Mouse (Mus musculus) ovary, postnatal 14 days (tissue): Measurements from ENCODE around the gene Hoxd12.

Source experiments
- DNase-seq: peaks from one replicate; pipeline ENCODE4 v3.0.0; 2022; ENCODE audit warnings: low spot score

The Hoxd12 gene

DNA sequence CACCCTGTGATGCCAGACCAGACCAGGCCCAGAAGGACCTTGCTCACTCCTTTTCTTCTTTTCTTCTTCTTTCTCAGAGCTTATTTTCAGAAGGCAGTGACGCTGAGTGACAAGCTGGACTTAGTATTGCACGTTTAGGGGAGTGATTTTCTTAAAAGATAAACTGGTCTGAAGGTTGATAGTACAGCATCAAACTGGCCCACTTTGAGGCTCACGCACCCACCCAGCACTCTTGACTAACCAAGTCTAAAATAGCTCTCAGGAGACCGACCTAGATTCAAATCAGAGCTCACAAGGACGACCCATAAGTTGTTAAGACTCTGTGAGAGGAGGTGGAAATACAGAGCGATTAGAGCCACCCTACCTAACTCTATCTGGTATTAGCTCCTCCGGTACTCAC lies 8.4 kb upstream of the Hoxd12 start:
- DNase-seq: no peak

DNA sequence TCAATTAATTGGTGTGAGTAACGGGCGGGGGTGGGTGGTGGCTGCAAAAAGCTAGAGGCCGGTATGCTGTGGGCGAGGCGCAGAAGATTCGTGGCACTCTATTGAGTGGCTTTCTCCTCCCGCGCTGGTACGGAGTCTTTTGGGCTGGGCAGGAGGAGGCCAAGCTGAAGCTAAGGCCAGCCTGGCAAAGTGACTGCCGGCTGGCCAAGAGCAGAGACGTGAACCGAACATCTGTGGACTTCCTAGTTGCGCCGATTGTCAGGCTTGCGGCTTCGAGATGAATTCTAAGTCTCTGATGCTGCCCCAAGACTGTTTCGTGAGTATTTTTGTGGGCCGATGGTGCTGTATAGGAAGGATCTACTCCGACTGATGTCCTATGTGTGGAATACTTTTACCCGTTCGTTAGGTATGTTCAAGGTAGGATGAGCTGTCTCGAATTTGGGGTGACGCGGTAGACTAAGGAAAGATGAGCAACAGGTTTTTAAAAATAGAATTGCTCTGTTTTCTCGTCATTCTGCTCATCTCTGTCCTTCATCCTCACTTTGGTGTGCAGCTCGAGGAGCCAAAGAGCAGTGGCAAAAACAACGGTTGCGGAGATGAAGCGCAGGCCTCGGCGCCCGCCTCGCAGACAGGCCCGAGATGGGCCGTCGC lies 7.5 kb upstream of the Hoxd12 start:
- DNase-seq: no peak

DNA sequence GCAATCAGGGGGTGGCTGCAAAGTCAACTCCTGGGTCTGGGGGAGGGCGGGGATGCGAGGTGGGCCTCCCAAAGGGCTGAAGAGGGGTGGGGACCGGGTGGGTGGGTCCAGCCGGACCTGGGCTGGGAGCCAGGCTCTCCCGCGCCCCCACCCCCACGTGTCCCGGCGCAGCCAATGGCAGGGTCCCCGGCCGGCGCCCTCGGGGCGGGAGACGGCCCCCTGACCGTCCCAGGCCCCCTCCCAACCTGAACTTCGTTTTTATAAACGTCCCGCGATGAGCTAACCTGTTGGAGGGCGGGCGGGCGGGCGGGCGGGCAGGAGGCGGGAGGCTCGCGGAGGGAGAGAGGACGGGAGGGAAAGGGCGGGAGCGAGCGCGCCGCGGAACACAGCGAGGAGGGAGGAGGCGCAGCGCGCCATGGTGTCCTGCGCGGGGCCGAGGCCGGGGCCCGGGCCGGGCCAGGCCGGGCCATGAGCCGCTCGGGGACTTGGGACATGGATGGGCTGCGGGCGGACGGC lies 6.9 kb upstream of the Hoxd12 start, which contains the start of gene Hoxd13:
Gene Hoxd13, plus strand, starts transcription at position 469 of the 516 bp plus-strand sequence.
- DNase-seq: no peak

DNA sequence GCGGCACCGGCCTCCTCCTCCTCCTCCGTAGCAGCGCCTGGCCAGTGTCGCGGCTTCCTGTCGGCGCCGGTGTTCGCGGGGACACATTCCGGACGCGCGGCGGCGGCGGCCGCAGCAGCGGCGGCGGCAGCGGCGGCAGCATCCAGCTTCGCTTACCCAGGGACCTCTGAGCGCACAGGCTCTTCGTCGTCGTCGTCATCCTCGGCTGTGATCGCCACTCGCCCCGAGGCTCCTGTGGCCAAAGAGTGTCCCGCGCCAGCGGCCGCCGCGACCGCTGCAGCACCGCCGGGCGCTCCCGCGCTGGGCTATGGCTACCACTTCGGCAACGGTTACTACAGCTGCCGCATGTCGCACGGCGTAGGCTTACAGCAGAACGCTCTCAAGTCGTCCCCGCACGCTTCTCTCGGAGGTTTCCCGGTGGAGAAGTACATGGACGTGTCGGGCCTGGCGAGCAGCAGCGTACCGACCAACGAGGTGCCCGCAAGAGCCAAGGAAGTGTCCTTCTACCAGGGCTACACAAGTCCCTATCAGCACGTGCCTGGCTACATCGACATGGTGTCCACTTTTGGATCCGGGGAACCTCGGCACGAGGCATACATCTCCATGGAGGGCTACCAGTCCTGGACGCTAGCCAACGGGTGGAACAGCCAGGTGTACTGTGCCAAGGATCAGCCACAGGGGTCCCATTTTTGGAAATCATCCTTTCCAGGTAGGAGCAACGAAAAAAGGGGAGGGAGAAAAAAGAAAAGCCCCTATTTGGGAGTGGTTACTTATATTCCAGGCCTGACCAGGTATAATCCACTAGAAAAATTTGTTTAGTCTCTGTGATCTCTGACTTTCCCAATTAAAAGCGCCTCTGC lies 6.2 kb upstream of the Hoxd12 start:
- no peak for DNase-seq

DNA sequence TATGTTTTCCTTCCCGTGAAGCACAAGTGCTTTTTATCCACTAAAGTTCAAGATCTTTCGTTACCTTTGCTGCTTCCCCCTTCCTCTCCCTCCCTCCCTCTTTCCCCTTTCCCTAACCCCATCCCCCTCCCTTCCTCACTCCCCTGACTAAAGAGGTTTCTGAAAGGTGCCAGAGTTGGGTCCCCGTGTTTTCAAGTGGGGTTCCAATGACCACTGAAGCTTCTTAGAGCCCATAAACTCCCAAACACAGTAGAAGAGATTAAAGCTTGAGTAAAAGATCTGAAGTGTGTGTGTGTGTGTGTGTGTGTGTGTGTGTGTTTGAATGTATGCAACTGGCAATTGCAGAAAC lies 5.6 kb upstream of the Hoxd12 start:
- no peak for DNase-seq

DNA sequence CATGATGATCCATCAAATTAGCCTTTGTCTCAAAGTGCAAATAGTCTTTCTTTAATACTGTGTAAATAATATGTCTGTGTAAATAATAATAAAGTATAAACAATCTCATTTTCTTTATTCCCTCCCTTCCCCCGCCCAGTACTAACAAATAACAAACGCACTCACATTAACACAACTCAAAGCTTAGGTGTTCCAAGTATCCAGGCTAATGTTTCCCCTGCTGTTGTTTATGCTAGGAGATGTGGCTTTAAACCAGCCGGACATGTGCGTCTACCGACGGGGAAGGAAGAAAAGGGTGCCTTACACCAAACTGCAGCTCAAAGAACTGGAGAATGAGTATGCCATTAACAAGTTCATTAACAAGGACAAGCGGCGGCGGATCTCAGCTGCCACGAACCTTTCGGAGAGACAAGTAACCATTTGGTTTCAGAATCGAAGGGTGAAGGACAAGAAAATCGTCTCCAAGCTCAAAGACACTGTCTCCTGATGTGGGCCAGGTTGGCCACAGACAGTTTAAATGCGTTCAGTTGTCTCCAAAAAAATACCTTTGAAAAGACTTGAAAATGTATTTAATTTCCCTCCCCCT lies 5.1 kb upstream of the Hoxd12 start:
- DNase-seq: no peak

DNA sequence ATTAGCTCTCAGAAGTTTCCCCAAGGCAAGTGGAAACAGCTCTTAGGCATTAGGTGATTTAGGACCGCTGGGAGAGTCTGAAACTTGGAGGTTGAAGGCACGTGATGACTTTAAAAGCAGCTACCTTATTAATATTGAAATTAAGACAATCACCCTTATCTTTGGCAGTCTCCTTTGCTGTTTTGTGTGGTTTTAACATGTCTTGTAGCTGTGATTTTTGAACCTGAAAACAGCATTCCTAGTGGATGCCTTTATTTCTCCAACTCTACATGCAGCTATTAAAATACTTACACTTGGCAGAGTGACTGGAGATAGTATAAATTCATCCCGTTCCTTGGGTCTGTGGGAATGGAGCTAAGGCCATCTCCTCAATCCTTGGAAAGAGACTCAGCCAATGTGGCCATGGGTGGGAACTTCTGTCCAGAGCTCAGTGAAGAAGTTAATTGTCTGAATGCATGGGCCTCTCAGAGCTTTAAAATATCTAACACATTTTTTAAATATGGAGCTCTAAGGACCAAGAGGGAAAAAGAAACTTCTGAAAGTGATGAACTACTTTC lies 4.1 kb upstream of the Hoxd12 start:
- DNase-seq: no peak

DNA sequence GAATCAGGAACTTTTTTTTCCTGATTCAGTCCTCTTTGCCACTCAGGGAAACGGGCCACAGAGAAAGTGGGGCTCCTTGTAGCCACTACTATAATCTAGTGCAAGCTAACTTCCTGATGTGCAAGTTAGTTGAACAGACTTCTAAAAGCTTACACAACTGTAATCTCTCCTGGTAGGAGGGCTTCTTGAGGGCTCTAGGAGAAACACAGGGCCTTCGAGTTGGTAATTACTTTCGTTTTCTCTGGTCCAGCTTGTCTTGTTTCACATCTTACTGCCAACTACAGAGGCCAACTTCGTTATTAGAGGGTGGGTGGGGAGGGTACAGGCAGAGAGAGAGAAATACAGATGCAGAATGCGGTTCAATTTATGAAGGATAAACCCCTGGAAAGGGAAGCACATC lies 3.0 kb upstream of the Hoxd12 start:
- no peak for DNase-seq

DNA sequence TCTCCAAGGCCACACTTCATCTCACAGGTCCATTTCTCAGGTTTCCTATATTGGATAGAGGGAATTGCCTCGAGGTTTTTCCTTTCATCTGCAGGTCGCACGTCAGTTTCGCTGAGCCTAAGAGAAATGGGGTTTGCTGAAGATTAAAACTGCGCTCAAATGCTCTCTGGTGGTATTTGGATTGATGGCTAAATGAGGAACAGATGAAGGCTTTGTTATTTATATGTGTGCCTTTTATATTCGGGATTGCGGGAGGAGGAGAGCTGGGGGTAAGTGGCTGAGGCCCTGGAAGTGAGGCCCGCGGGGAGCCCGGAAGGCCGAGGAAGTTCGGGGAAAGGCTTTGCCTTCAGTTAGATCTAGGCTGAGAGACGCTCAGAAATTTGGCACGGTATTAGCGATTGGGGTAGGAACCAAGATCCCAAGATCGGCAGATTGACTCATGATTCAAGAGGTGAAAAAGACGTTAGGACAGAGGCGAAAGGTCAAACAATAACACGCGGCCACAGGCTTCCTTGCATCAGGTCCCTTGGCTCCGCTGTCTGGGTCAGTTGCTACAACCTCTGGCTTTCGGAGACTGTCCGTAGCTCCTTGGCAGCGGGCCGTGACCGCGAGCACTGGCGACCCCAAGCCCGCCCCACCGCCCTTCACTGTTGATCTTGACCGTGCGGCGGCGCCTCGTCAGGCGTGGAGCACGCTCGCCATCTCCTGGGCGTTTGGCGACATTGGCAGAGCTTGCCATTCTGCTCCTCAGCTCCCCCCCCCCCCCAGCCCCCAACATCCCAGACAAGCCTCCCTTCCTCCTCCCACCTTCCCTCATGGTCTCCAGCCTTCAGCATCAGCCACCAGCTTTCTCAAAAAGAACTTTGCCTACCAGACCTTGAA lies 2.1 kb upstream of the Hoxd12 start:
- DNase-seq: no peak

DNA sequence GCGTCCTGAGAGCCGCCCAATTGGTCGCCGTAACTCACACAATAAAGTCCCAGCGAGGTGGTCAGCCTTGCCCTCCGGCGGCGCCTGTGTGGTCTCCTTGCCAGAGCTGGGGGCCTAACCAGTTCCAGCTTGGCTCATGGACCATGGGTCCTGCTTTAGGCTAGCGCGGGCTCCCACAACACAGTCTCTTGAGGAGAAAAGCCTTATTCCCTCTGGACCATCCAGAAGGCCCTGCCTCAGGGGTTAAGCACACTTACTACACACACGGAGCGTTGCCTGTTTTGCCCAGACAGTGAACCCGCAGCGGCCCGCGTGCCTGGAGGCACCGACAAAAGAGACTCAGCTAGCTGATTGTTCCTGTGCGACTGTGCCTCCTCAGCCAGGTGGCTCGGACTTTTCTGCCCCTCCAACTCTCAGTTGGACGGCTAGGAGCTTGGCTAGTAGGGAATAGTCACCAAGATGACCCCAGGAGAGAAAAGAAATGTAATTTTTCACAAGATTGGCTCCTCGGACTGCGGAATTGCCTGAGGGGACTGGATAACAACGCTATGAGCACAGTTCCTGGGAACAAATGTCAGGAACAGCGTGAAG lies 883 bp upstream of the Hoxd12 start:
- DNase-seq: no peak

DNA sequence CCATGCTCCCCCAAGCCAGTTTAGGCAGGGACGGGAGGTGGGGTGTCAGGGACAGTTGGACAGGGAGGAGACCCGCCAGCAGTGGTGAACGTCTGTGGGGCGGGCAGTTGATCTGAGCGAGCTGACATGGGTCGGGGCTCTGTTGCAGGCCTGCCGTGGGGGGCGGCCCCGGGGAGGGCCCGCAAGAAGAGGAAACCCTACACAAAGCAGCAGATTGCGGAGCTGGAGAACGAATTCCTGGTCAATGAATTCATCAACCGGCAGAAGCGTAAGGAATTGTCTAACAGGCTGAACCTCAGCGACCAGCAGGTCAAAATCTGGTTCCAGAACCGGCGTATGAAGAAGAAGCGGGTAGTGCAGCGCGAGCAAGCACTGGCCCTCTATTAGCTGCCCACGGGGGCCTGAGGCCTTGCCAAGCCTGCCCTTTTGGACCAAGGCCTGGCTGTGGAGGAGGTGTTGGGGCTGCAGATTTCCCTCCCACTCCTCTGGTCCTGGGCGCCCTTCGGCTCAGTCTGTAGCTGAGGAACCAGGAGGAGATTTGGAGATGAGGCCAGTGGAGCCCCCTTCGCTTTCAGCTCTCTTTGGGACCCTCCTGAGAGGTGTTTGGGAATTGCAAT lies 961 bp downstream of the Hoxd12 start:
- DNase-seq: no peak

DNA sequence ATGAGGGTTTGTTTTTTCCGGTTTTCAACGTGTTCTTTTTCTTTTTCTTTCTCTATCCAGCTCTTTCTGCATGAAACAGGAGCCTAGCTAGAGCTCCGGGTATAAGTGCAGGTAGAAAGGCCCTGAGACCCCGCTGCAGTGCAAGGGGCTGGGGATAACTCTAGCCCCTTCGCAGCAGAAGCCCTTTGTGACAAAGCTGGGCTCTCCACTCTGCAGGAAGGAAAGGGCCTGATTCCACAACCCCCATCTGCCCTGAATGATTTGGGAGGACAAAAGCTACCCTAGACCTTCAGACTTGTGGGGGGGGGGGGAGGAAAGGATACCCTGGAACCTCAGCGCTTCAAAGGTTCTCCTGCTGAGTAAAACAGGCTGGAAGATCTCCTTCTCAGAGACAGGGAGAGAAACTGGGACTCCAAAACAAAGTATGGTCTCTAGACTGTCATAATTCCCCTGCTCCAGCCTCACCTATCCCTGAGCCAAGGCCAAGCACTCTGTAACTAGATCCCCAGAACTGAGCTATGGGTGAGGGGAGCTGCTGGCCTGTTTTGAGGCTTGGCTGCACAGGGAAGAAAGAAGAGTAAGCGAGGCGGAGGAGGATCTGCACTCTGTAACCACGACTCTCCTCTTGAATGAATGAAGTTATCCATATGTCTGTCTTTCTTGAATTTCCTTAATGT lies 1.7 kb downstream of the Hoxd12 start:
- DNase-seq: no peak

DNA sequence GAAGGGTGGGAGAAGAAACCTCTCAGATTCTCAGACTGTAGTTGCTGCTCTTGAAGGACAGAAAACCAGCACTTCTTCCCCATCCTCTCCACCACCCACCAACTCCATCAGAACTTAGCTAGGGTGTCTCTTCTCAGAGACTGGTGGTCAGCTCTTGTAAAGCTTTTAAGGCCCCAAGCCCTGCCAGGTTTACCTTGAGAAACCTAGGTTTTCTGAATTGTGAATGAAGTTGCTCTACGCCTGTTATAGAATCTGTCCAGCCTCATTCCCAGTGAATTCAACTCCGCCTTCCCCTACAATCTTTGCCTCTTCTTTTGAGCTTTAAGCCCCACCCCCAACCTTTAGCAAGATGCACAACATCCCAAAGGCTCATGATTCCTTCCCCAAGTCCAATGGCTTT lies 2.3 kb downstream of the Hoxd12 start:
- no peak for DNase-seq

DNA sequence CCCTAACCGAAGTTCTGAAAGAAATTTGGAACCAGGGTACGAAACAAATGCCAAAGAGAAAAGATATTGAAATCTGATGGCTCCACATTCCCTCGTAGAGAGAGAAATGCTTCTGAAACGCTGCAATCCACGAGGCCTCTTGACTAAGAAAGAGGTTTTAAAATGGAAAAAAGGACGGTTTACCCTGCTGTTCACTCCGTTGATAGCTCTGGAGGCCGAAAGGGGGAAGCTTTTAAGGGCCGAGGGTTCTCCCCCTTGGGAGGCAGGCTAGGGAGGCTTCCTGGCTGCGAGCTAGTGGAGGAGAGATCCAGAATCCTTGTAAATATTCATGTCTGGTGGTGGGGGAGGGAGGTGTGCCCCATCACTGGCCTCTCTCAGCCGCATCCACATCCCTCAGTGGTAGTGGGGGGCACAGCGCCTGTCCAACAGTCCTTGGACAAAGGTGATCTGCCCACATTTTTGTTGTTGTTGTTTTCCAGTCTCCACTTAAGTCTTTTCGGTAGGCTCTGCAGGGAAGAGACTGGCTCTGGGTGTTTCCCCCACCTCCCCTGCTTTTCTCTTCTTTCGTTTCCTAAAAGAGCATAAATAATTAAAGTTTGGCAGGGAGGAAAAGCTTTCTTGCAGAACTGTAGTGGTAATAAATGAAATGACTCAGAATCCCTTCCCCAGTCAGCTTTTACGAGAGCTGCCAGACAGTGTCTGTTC lies 4.2 kb downstream of the Hoxd12 start, which contains the start of gene Hoxd11:
Gene Hoxd11, plus strand, starts transcription at position 667 of the 705 bp plus-strand sequence.
- no peak for DNase-seq

DNA sequence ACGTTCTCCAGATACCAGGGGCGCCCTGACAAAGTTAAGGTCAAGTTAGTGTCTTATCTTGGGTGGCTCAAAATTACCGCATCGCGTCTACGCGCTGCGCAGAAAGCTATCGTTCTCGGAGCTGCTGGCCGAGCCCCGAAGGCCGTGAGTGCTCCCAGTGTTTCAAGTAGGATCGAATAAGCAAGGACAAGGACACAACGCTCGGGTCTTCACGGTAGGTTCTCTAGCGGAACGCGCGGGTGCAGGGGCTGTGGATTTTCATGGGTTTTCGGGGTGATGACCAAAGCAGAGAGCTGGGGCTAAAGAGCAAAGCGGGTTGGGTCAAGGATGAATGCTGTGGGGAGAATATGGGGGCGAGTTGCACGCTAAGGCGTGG lies 4.8 kb downstream of the Hoxd12 start:
- no peak for DNase-seq

DNA sequence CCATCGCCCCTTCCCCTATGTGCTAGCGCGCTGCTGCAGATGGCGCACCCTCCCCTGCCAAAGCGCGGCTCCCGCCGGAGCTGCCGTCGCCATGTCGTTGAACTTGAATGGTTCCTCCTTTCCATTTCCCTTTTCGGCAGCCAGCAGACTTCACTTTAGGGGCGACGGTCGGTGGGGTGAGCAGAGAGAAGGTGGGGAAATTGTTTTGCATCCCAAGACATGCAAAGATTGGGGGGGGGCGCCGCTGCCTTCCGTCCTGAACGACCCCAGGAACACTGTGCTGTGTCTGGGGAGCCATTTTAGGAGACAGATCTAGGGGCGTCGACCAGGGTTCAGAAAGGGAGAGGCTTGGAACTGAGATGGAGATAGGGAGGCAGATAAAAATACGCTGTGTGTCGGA lies 5.2 kb downstream of the Hoxd12 start:
- no peak for DNase-seq

DNA sequence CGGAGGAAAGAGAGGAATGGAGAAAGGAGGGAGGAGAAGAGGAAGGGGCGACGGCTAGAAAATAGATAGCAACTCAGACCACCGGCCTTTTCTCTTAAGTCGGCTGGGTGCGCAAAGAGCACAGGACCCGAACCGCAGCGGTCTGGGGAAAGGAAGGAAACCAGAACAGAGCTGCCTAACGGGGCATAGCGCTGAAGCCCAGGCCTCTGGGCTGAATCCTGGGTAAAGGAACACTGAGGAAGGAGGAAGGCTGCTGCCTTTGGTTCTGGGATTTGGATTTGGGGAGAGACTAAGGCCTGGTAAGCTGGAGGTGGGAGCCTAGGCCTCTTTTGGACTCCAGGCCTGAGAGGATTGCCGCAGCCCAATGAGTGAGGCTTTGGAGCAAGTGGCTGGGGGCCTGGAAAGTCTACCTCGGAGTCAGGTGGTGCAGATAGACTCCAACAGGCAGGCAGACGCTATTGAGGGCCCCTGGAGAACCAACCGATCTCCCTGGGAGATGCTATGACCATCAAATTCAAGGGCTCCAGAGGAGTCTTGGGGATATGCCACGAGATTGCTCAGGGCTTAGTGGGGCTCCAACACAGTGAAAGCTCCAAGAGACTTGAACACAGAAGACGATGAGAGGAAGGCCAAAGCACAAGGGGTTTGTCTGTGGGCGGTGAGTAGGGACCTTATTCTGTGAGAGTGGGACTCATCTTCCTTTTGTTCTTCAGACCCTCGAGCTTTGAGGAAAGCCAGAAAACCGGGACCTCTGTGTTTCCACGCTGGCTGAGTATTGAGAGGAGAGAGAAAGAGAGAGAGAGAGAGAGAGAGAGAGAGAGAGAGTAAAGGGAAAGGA lies 6.0 kb downstream of the Hoxd12 start:
- DNase-seq: no peak

DNA sequence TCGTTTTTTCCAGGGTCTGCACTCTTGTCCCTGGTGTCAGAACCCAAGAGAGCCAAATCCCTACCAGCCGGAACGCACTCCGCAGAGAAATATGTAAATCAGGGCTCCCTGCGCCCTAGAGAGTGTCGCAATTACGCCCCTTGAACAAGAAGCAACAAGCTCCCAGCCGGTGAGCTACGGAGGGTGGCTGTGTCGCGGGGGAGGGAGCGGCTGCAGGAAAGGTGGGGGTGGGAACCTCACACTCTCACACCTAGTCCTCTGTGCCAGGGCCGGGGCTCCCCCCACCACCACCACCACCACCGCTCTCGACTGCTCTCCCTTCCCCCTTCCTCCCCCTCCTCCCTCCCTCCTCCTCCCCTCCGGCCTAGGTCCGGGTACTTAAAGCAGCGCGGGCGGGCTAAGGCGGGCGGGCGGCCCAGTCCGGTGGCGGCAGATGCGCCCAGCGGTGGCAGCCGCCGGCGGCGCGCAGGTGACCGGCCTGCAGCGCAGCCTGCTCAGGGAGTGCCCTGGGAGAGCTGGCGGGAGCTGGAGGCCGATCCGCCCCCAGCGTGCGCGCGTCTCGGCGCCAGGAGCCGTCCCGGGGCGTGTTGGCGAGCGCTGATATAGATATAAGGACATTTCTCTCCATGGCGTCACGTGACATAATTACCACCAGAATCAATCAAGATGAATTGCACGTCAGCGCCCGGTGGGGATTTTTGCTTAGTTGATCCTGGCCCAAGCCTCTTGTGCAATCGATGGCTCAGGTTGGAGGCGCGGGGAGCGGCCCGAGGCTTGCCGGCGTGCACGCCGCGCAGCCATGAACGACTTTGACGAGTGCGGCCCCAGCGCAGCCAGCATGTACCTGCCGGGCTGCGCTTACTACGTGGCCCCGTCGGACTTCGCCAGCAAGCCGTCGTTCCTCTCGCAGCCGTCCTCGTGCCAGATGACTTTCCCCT lies 7.0 kb downstream of the Hoxd12 start:
- DNase-seq: no peak
